Mouse (Mus musculus) inflammation-experienced regulatory T-cells, adult 6 months (primary cell): ENCODE measurements around the gene Fes. TPM values are rescaled to one million over a fixed set of nuclear protein-coding genes. Genes with fewer than 3 reads are reported as not detected.
"Not testable (repeated sequence)": the region's sequence is repeated elsewhere in the genome, so short reads cannot be mapped to it uniquely, and the experiment has no call there.

Experiments
- ATAC-seq: one replicate; pipeline ENCODE4 v1.8.0; 2017
- polyA plus RNA-seq, 3 experiments: library from polyadenylated mRNA; unstranded; fragments of 100-300 nt; shearing (Covaris generic); gene quantifications; one replicate each; pipeline ENCODE4 v1.2.1; 2017

Gene Fes
- polyA plus RNA-seq, 3 experiments from 2014 or later: 0.54 to 5.8 (median 2.4) TPM

- ATAC-seq: peak; percentile 81
These were observed 16.6 kb upstream of the Fes start for GRCm38 (mm10) chr7:80404101-80404894.

DNA sequence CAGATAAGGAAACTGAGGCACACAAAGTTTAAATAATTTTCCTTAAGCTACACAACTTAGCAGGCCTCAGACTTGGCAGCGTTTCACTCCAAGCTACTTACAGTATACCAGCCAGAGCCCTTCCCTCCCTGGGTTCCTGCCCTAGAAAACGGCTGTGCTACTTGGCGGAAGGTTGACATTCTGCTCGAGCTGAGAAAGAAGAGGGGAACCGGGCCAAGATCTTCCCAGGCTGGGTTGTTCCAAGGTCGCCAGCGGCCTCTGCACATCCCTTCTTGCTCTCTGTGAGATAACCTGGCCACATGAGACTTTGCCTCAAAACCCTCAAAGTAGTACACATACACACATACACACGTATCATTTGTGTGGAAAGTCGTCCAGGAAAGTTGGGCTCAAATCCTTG lies 15.8 kb upstream of the Fes start:
- no peak for ATAC-seq

- peak; percentile 29 for ATAC-seq
These were observed 15.0 kb upstream of the Fes start for GRCm38 (mm10) chr7:80402651-80403321.

- ATAC-seq: peak; percentile 12
These were observed 14.3 kb upstream of the Fes start for GRCm38 (mm10) chr7:80401860-80402641.

DNA sequence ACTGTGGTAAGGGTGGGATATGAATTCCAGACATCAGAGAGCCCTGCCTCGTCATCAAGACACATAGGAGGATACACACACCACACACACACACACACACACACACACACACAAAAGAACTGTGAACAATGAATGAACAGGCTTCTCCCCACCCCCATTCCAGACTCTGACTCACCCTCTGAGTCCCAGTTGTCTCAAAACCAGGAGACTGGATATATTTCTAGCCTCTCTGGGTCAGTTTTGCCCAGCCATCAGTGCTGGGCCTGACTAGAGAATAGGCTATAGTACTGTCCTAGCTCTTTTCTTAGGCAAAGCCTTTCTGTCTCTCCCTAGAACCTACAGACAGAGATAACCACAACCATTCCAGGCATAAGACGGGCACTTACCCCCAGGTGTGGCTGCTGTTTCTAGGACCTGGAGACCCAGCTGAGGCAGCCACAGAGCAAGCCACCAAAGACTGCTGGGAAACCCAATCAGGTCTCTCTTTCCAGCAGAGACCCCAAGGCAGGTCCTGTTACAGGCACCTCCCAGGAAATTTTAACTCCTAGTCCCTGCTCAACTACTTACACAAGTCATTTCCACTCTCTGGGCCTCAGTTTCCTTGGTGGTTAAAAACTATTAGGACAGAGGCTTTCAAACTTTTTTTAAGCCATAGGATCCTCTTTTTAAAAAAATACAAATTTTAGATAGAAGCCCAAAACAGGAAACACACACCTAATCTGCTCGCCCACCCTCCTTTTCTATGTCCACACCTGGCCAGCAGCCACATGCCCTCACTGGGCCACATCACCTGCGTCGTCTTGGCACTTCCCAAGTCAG lies 13.5 kb upstream of the Fes start:
- ATAC-seq: no peak

- ATAC-seq: no peak
These were observed 12.8 kb upstream of the Fes start for GRCm38 (mm10) chr7:80400571-80400970.

DNA sequence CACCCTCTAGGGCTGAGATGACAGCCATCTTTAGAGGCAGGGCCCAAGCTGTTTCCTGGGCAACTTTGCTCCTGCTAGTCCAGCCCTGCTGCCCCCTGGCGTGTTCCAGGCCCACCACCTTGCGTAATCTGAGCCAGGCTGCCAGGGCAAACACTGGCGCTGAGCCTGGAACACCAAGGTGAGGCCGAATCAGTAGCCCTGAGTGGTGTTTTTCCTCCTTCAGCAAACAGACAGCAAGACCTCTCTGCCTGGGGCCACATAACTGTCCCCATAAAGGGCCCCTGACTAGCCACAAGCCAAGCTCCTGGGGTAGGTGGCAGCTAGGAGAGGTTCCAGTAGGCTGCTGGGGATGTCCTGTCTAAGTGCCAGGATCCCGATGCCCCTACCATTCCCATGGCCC lies 12.4 kb upstream of the Fes start:
- ATAC-seq: no peak

DNA sequence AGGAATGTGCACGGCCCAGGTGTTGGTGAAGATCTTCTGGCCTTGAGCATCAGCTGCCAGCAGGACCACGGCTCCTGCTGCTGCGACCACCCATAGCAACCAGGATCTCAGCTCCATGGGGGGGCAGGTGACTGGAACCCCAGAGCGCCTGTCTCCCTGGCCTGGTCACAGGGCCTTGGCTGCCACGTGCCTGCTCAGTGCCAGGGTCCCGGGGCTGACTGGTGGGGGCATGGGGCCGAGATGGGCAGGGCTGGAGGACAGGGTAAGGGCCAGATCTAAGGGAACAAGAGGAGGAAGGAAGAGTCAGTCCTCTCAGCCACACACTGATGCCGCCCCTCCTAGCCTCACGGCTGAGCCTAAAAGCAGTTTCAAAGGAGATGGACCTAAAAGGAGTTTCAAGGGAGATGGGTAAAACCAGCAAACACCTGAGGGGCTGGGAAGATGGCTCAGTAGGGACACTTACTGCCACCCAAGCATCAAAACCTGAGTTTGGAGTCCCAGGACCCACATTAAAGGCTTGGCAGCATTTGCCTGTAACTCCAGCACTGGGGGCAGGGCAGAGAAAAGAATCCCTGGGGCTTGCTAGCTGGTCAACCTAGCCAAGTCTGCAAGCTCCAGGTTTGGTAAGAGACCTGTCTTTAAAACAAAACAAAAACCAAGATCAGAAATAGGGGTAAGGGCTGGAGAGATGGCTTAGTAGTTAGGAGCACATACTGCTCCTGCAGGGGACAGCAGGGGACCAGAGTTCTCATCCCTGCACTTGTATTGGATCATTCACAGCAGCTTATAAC lies 11.1 kb upstream of the Fes start:
- ATAC-seq: no peak

DNA sequence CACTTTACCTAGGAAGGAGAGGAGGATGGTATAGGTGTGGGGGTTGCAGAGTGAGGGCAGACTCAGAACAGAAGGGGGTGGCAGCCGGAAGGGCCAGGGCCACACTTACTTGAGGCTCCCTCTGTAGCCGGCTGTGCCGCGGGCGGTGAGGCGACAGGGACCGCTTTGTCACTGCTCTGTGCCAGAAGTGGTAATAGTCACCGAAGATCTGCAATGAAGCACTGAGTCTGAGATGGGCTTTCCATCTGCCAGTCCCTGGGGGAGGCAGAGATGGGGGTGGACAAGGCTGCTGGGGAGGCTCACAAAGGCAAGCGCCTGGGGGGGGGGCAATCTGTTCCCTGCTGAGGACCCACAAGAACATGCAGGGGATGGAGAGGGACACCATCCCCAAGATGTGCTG lies 10.2 kb upstream of the Fes start:
- ATAC-seq: no peak

- ATAC-seq: not testable (repeated sequence)
These were observed 8.7 kb upstream of the Fes start for GRCm38 (mm10) chr7:80396427-80396826.

GRCm38 (mm10) chr7:80394600-80394999 lies 6.9 kb upstream of the Fes start:
- ATAC-seq: no peak

DNA sequence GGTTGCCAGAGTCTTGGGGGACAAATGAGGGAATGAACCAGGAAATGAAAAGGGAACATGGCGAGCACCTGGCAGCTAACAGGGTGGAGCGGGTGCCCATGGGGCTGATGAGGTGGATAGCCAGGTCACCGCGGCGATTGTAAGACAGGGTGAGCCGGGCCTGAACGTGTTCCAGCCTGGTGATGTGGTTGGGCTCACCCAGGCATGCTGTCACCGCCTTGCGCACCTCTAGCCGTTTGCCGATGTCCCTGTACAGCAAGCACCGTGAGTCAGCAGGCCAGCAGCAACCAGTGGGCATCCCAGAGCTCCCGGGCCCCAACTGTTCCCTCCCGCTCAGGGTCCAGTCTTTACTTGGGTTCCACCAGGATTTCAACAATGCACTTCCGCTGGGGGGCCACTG lies 4.4 kb upstream of the Fes start:
- no peak for ATAC-seq

- ATAC-seq: no peak
These were observed 613 bp downstream of the Fes start for GRCm38 (mm10) chr7:80387033-80387632.

DNA sequence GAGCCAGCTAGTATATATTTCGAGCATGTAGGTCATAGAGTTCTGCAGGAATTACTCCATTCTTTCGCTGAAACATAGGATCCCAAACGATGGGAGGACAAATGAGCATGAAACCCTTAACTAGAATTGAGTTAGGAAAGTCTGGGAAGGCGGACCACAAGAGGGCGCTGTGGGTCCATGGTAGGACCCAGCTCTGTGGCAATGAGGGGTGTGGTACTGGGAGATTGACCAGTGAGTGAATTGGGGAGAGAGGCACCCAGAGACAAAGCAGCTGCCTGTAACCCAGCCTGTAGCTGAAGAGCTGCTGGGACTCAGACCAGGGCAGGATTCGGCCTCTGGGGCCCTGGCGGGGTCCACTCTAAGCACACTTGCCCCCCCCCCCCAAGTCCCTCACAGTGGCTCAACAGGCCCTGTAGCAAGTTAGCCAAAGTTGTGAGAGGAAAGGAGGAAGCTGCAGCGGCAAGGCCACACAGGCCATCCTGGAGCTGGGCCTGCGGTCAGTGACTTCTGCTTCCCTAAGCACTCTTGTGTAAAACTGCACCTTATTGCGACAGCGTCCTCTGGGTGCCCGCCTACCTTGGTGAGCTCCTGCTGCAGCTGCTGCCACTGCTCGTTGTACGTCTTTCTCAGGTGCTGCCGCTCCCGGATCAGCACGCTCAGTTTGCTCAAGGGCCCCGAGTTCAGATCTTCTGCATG lies 1.4 kb downstream of the Fes start:
- peak; percentile 73 for ATAC-seq

- ATAC-seq: no peak
These were observed 4.8 kb downstream of the Fes start for GRCm38 (mm10) chr7:80382919-80383318.

- ATAC-seq: no peak
These were observed 8.2 kb downstream of the Fes start for GRCm38 (mm10) chr7:80379531-80379930.

- ATAC-seq: peak; percentile 65
These were observed 10.3 kb downstream of the Fes start for GRCm38 (mm10) chr7:80377471-80377870.

GRCm38 (mm10) chr7:80376192-80376591 lies 11.6 kb downstream of the Fes start:
- no peak for ATAC-seq

- no peak for ATAC-seq
These were observed 12.2 kb downstream of the Fes start for GRCm38 (mm10) chr7:80375376-80376039.

DNA sequence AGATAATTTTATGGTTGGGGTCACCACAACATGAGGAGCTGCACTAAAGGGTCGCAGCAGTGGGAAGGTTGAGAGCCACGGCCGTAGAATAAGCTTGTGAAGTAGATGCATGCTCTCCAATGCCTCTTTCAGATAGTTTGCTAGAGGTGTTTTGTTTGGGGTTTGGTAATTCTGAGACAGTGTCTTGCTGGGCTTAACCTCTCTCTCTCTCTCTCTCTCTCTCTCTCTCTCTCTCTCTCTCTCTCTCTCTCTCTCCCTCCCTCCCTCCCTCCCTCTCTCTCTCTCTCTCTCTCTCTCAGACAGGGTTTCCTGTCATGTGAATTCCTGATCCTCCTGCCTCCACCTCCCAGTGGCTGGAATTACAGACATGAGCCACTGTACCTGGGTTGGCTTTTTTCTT lies 13.0 kb downstream of the Fes start:
- ATAC-seq: no peak
